Mouse (Mus musculus) ES-E14 (cell line): ENCODE data around the gene Ube2n.

Source experiments
- ZC3H11A ChIP-seq: IDR thresholded peaks from 2 replicates; pipeline ENCODE4 v1.6.1; 2012; ENCODE audit warnings: low read depth, mild to moderate bottlenecking, inconsistent platforms, low read length, borderline replicate concordance
- ZNF384 ChIP-seq: IDR thresholded peaks from 2 replicates; pipeline ENCODE4 v1.6.1; 2012; ENCODE audit warnings: low read depth, low read length, inconsistent platforms

GRCm38 (mm10) chr10:95508126-95508525 lies 6.8 kb upstream of the Ube2n start:
- TF ChIP-seq ZC3H11A: no peak
- no peak for TF ChIP-seq ZNF384
